Mouse (Mus musculus): ENCODE measurements at regions not wholly inside any gene's neighbourhood (a gene's known extent, or its start where the extent isn't known, plus 50 kb on each side); places are given as distances from the start of the nearest gene placed in this dataset.

- no peak for DNase-seq (ENCODE audit: low spot score)
- no peaks in the 10 kb centered on the region for H3K9me3 ChIP-seq
- no peak overlapping the region for H3K27ac ChIP-seq (replicated peaks)
- no peaks in the 10 kb centered on the region for H3K4me1 ChIP-seq
- H3K27me3 ChIP-seq (replicated peaks; ENCODE audit: low read depth, poor library complexity, severe bottlenecking), result no peaks in the 10 kb centered on the region
- no peak overlapping the region for H3K4me3 ChIP-seq
- no peaks in the 10 kb centered on the region for H3K36me3 ChIP-seq (replicated peaks)
- WGBS, result 89% methylated on average over 5 of the region's 5 CpGs
These were observed 165.8 kb upstream of the Plekha5 start for GRCm38 (mm10) chr6:140258101-140258500.

- no peaks in the 10 kb centered on the region for H3K9me3 ChIP-seq
- H3K27me3 ChIP-seq (replicated peaks; ENCODE audit: low read depth, poor library complexity, severe bottlenecking), result no peaks in the 10 kb centered on the region
- H3K27ac ChIP-seq (replicated peaks), result no peak overlapping the region
- no peaks in the 10 kb centered on the region for H3K4me1 ChIP-seq
- no peaks in the 10 kb centered on the region for H3K36me3 ChIP-seq (replicated peaks)
- 91% methylated on average over 4 of the region's 4 CpGs for WGBS
- no peak for DNase-seq (ENCODE audit: low spot score)
- H3K4me3 ChIP-seq, result no peak overlapping the region
These were observed 172.3 kb upstream of the Plekha5 start for GRCm38 (mm10) chr6:140251527-140251926.

- 45% methylated on average over 8 of the region's 8 CpGs for WGBS
- Histone ChIP-seq H3K27me3 (replicated peaks; ENCODE audit: low read depth, poor library complexity, severe bottlenecking) (no peaks in the 10 kb centered on the region), H3K4me3 (no peak overlapping the region), H3K4me1 (peaks cover 11% of the 10 kb centered on the region), H3K27ac (replicated peaks) (peak overlapping the region; percentile 65), H3K36me3 (replicated peaks) (no peaks in the 10 kb centered on the region), H3K9me3 (no peaks in the 10 kb centered on the region)
- DNase-seq (ENCODE audit: low spot score), result peak; percentile 17
These were observed 180.3 kb upstream of the Plekha5 start for GRCm38 (mm10) chr6:140243411-140244151.

DNA sequence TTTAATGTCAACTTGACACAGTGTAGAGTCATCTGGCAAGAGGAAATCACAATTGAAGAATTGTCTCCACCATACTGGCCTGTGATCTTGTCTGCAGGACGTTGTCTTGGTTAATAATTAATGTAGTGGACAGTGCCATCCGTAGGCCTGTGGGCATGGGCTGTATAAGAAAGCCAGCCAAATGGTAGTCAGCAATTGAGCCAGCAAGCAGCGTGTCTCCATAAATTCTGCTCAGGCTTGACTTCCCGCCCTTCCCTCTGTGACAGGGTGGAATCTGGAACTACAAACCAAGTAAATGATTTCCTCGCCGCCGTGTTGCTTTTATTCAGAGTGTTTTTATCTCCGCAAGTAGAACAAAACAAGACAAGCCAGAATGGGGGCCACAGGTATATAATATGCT, 184.5 kb upstream of the Plekha5 start:
- H3K27me3 ChIP-seq (replicated peaks; ENCODE audit: low read depth, poor library complexity, severe bottlenecking), result no peaks in the 10 kb centered on the region
- H3K4me1 ChIP-seq, result peaks cover 11% of the 10 kb centered on the region
- WGBS, result 87% methylated on average over 8 of the region's 8 CpGs
- no peak overlapping the region for H3K27ac ChIP-seq (replicated peaks)
- H3K36me3 ChIP-seq (replicated peaks), result no peaks in the 10 kb centered on the region
- H3K4me3 ChIP-seq, result no peak overlapping the region
- DNase-seq (ENCODE audit: low spot score), result no peak
- no peaks in the 10 kb centered on the region for H3K9me3 ChIP-seq

DNA sequence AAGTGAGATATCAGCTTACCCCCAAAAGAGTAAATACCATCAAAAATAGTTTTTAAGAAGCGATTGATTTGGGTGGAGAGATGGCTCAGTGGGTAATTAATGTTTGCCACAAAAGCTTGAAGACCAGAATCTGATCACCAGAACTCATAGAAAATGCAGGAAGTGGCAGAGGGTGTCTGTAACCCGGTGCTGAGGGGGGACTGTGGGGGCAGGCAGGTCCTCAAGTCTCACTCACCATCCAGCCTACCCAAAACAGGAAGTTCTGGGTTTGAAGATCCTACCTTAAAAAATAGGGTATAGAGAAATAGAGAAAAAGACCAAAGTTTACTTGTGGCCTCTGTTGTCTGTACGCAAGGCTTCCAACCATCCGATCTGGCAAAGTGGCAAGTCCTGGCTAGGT, 190.3 kb upstream of the Plcz1 start:
- Histone ChIP-seq H3K36me3 (replicated peaks) (no peaks in the 10 kb centered on the region), H3K4me1 (no peaks in the 10 kb centered on the region), H3K27me3 (replicated peaks; ENCODE audit: low read depth, poor library complexity, severe bottlenecking) (no peaks in the 10 kb centered on the region), H3K4me3 (no peak overlapping the region), H3K9me3 (no peaks in the 10 kb centered on the region), H3K27ac (replicated peaks) (no peak overlapping the region)
- no peak for DNase-seq (ENCODE audit: low spot score)
- WGBS, result 90% methylated on average over 4 of the region's 4 CpGs

DNA sequence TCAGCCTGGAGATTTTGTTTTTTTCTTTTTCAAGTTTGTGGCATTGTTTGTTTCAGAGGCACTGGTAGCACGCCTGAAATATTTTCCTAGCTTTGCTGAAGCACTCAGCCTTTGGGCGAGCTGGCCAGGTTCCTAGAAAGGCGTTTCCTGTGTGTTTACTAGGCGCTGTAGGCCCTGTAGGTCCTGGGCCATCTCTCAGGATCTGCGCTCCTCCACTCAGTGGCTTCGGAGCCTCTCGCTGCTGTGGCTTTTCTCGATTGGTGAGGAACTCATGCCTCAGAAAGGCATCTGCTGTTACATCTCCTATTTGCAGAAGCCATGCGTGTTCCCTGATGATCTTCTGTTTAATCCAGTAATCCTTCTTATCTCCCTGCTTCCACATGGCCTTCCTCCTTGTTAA, 188.0 kb upstream of the Plcz1 start:
- Histone ChIP-seq H3K4me3 (no peak overlapping the region), H3K27me3 (replicated peaks; ENCODE audit: low read depth, poor library complexity, severe bottlenecking) (no peaks in the 10 kb centered on the region), H3K27ac (replicated peaks) (no peak overlapping the region), H3K9me3 (no peaks in the 10 kb centered on the region), H3K36me3 (replicated peaks) (no peaks in the 10 kb centered on the region), H3K4me1 (no peaks in the 10 kb centered on the region)
- no peak for DNase-seq (ENCODE audit: low spot score)
- WGBS, result 75% methylated on average over 9 of the region's 9 CpGs

DNA sequence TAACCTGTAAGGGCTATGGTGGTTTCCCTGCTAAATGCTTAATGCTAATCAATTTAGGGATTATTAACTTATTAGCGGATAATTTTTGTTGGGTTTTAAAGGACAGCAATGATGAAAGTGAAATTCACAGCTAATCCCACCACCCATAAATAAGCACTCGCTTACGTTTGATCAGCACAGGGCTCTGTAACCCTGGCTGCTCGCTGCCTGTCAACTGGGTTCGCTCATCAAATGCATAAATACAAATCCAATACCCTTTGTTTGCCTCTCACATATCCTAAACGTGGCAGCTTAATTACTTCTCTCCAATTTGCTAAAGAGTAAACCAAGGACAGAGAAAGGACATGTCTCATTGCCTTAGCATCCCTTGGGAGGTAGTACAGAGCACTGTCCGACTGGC, 187.5 kb upstream of the Plcz1 start:
- no peak for DNase-seq (ENCODE audit: low spot score)
- H3K36me3 ChIP-seq (replicated peaks), result no peaks in the 10 kb centered on the region
- H3K27me3 ChIP-seq (replicated peaks; ENCODE audit: low read depth, poor library complexity, severe bottlenecking), result no peaks in the 10 kb centered on the region
- H3K4me1 ChIP-seq, result no peaks in the 10 kb centered on the region
- no peak overlapping the region for H3K27ac ChIP-seq (replicated peaks)
- 74% methylated on average over 7 of the region's 7 CpGs for WGBS
- no peak overlapping the region for H3K4me3 ChIP-seq
- no peaks in the 10 kb centered on the region for H3K9me3 ChIP-seq

- no peaks in the 10 kb centered on the region for H3K36me3 ChIP-seq (replicated peaks)
- no peaks in the 10 kb centered on the region for H3K9me3 ChIP-seq
- no peaks in the 10 kb centered on the region for H3K27me3 ChIP-seq (replicated peaks; ENCODE audit: low read depth, poor library complexity, severe bottlenecking)
- H3K27ac ChIP-seq (replicated peaks), result no peak overlapping the region
- no peaks in the 10 kb centered on the region for H3K4me1 ChIP-seq
- H3K4me3 ChIP-seq, result no peak overlapping the region
- WGBS, result 74% methylated on average over 1 of the region's 1 CpGs
- no peak for DNase-seq (ENCODE audit: low spot score)
These were observed 181.5 kb upstream of the Plcz1 start for GRCm38 (mm10) chr6:140222534-140223324.

DNA sequence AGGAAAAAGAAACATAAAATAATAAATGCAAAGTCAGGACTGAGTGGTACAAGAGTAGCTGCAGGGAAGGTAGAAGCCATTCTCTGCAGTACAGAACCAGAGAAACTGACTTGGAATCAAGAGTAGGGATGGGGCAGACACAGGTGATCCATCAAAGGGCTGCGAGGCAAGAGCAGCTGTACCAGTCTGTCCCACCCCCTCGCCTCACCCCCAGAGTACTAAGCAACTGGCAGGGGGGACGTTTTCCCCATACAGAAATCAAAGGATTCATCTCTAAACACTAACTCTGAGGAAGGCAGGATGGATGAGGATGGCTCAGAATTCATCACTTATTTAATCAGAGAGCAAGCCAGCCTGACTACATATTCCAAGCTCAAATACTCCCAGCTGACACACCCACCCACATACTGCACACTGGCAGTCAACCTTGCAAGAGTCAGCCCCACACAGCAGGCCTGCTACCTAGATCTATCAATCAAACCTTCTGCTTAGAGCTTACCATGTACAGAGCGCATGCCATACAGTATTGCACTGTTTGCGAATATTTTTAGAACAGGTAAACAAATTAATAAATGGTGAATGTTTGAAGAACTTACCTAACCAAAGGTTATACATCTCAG, 180.5 kb upstream of the Plcz1 start:
- Histone ChIP-seq H3K36me3 (replicated peaks) (no peaks in the 10 kb centered on the region), H3K4me1 (no peaks in the 10 kb centered on the region), H3K27ac (replicated peaks) (no peak overlapping the region), H3K9me3 (no peaks in the 10 kb centered on the region), H3K4me3 (no peak overlapping the region), H3K27me3 (replicated peaks; ENCODE audit: low read depth, poor library complexity, severe bottlenecking) (no peaks in the 10 kb centered on the region)
- WGBS, result 79% methylated on average over 5 of the region's 5 CpGs
- no peak for DNase-seq (ENCODE audit: low spot score)

- no peak for DNase-seq (ENCODE audit: low spot score)
- no peaks in the 10 kb centered on the region for H3K36me3 ChIP-seq (replicated peaks)
- WGBS, result 90% methylated on average over 10 of the region's 10 CpGs
These were observed 177.5 kb upstream of the Plcz1 start for GRCm38 (mm10) chr6:140218789-140219188.

DNA sequence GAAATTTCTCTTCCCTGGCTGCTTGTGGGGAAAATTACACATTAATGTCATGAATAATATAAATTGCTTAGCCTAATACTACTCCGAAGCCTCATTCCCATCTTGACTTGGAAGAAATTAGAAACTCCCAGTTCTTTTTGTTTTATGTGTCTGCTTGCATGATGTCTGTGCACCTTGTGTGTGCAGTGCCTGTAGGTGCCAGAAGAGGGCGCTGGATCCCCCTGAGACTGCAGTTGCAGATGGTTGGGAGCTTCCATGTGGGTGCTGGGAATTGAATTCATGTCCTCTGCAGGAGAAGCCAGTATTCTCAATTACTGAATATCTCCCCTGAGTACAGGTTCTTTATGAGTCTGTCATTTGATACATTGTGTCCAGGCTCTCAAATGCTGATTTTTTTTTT, 171.1 kb upstream of the Plcz1 start:
- H3K4me1 ChIP-seq, result peaks cover 8% of the 10 kb centered on the region
- no peaks in the 10 kb centered on the region for H3K27me3 ChIP-seq (replicated peaks; ENCODE audit: low read depth, poor library complexity, severe bottlenecking)
- no peak overlapping the region for H3K4me3 ChIP-seq
- 70% methylated on average over 2 of the region's 2 CpGs for WGBS
- DNase-seq (ENCODE audit: low spot score), result no peak
- H3K9me3 ChIP-seq, result peaks cover 3% of the 10 kb centered on the region
- no peaks in the 10 kb centered on the region for H3K36me3 ChIP-seq (replicated peaks)
- H3K27ac ChIP-seq (replicated peaks), result no peak overlapping the region

More at GRCm38 (mm10) chr6:140218789-140219188, 177.5 kb upstream of the Plcz1 start:
- Histone ChIP-seq H3K9me3 (no peaks in the 10 kb centered on the region), H3K27ac (replicated peaks) (no peak overlapping the region), H3K27me3 (replicated peaks; ENCODE audit: low read depth, poor library complexity, severe bottlenecking) (no peaks in the 10 kb centered on the region), H3K4me1 (no peaks in the 10 kb centered on the region), H3K4me3 (no peak overlapping the region)

- Histone ChIP-seq H3K4me1 (peaks cover 8% of the 10 kb centered on the region), H3K36me3 (replicated peaks) (no peaks in the 10 kb centered on the region), H3K4me3 (no peak overlapping the region), H3K27ac (replicated peaks) (no peak overlapping the region), H3K27me3 (replicated peaks; ENCODE audit: low read depth, poor library complexity, severe bottlenecking) (no peaks in the 10 kb centered on the region), H3K9me3 (peaks cover 3% of the 10 kb centered on the region)
- WGBS, result 91% methylated on average over 6 of the region's 6 CpGs
- DNase-seq (ENCODE audit: low spot score), result no peak
These were observed 168.9 kb upstream of the Plcz1 start for GRCm38 (mm10) chr6:140210141-140210540.

DNA sequence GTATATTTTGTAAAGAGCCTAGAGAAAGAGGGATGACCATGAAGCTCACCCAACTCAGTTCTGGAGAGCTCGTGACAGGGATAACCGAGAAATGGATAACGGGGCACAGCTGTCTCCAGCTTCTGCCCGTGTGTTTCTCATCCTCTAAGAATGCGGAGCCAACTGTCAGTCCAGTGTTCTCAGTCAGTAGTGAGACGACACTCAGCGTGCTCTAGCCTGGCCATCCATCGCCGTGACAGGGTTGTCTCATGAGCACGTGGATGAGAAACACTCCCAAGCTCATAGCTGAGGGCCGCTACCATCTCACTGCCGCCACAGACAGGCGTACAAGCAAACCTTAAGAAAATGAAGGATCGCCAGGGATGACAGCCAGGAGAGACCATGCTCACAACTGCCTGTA, 167.8 kb upstream of the Plcz1 start:
- 79% methylated on average over 14 of the region's 14 CpGs for WGBS
- H3K4me3 ChIP-seq, result no peak overlapping the region
- no peak overlapping the region for H3K27ac ChIP-seq (replicated peaks)

More for the DNA sequence above, 167.8 kb upstream of the Plcz1 start:
- Histone ChIP-seq H3K4me1 (peaks cover 8% of the 10 kb centered on the region), H3K9me3 (peaks cover 3% of the 10 kb centered on the region), H3K36me3 (replicated peaks) (no peaks in the 10 kb centered on the region), H3K27me3 (replicated peaks; ENCODE audit: low read depth, poor library complexity, severe bottlenecking) (no peaks in the 10 kb centered on the region)
- no peak for DNase-seq (ENCODE audit: low spot score)

Measured in embryonic facial prominence, embryonic 10.5 days (tissue).